Mouse (Mus musculus) kidney, embryonic 14.5 days (tissue): ENCODE results near the gene Pgpep1. TPM values are rescaled to one million over a fixed set of nuclear protein-coding genes. Genes with fewer than 3 reads are reported as not detected.
A peak's percentile ranks its signal among the peaks of the same experiment; 100 is the strongest.

Source experiments
- ATAC-seq: fragments of 200-750 bp; cut with Nextera tagmentation; 2 replicates; pipeline ENCODE4 v1.8.0; 2017; ENCODE audit warnings: moderate number of reproducible peaks, mild to moderate bottlenecking, moderate TSS enrichment, moderate library complexity; ENCODE audit not compliant: low FRiP score, low TSS enrichment
- H3K27ac ChIP-seq: fragments of 300-500 bp; sonication (generic); 2 replicates; pipeline ENCODE4 v1.5.1; 2014; ENCODE audit warnings: low read depth, mild to moderate bottlenecking, low read length, moderate library complexity, mixed read lengths
- H3K27me3 ChIP-seq: fragments of 300-500 bp; sonication (generic); 2 replicates; pipeline ENCODE4 v1.6.1; 2014; ENCODE audit warnings: mild to moderate bottlenecking, low read length; ENCODE audit not compliant: control insufficient read depth, insufficient read depth
- H3K36me3 ChIP-seq: fragments of 300-500 bp; sonication (generic); 2 replicates; pipeline ENCODE4 v1.6.1; 2014; ENCODE audit warnings: low read length, mixed read lengths; ENCODE audit not compliant: control insufficient read depth, insufficient read depth
- H3K4me1 ChIP-seq: fragments of 300-500 bp; sonication (generic); 2 replicates; pipeline ENCODE4 v1.6.1; 2014; ENCODE audit warnings: low read length, mixed read lengths; ENCODE audit not compliant: control insufficient read depth, insufficient read depth
- H3K4me2 ChIP-seq: fragments of 300-500 bp; sonication (generic); replicated peaks from 2 replicates; pipeline ENCODE4 v1.6.1; 2014; ENCODE audit warnings: low read depth, mild to moderate bottlenecking, low read length
- H3K4me3 ChIP-seq: fragments of 300-500 bp; sonication (generic); 2 replicates; pipeline ENCODE4 v1.5.1; 2014; ENCODE audit warnings: mild to moderate bottlenecking, low read length
- H3K9ac ChIP-seq: fragments of 300-500 bp; sonication (generic); 2 replicates; pipeline ENCODE4 v1.6.1; 2014; ENCODE audit warnings: low read depth, mild to moderate bottlenecking, low read length, moderate library complexity
- H3K9me3 ChIP-seq: fragments of 300-500 bp; sonication (generic); 2 replicates; pipeline ENCODE4 v1.6.1; 2016; ENCODE audit warnings: low read length; ENCODE audit not compliant: control insufficient read depth
- WGBS: fragments of 180-500 bp; shearing (Covaris S2); extraction: QIAGEN DNeasy Blood & Tissue Kit; methylation state at CpG from one replicate; pipeline ENCODE4 v1.1.7; 2014; 5-methylcytosine and 5-hydroxymethylcytosine counted together
- polyA plus RNA-seq: library from polyadenylated mRNA; unstranded; fragments of >200 nt; fragmentation: Nextera tagmentation; extraction: Ambion mirVana; gene quantifications from 2 replicates; pipeline ENCODE4 v1.2.1, GENCODE M21; 2014

The Pgpep1 gene
- polyA plus RNA-seq, 1 experiment from 2014 or later: 62.2 TPM

GRCm38 (mm10) chr8:70672325-70673078, 12.3 kb upstream of the Pgpep1 start:
- Histone ChIP-seq H3K9me3 (no peaks in the 10 kb centered on the region), H3K4me3 (peak overlapping the region; percentile 69), H3K27me3 (no peaks in the 10 kb centered on the region), H3K9ac (peak overlapping the region; percentile 61), H3K36me3 (peaks cover 10% of the 10 kb centered on the region), H3K4me1 (peaks cover 19% of the 10 kb centered on the region), H3K4me2 (peak overlapping the region; percentile 49), H3K27ac (peak overlapping the region; percentile 79)
- no peak for ATAC-seq
- WGBS: 39% methylated on average over 19 of the region's 19 CpGs

GRCm38 (mm10) chr8:70671615-70672324, 11.6 kb upstream of the Pgpep1 start:
- Histone ChIP-seq H3K36me3 (peaks cover 8% of the 10 kb centered on the region), H3K27me3 (no peaks in the 10 kb centered on the region), H3K4me2 (no peak overlapping the region), H3K4me1 (peaks cover 19% of the 10 kb centered on the region), H3K9ac (no peak overlapping the region), H3K9me3 (no peaks in the 10 kb centered on the region), H3K4me3 (no peak overlapping the region), H3K27ac (no peak overlapping the region; the same call in 1 of the 2 replicates)
- WGBS: 58% methylated on average over 10 of the region's 10 CpGs
- no peak for ATAC-seq

- WGBS: 75% methylated on average over 5 of the region's 5 CpGs
- Histone ChIP-seq H3K4me1 (no peaks in the 10 kb centered on the region), H3K27me3 (no peaks in the 10 kb centered on the region), H3K27ac (no peak overlapping the region), H3K9me3 (no peaks in the 10 kb centered on the region), H3K4me2 (no peak overlapping the region), H3K36me3 (no peaks in the 10 kb centered on the region), H3K4me3 (no peak overlapping the region), H3K9ac (no peak overlapping the region)
- ATAC-seq: no peak
Measured at GRCm38 (mm10) chr8:70667071-70667470, 6.9 kb upstream of the Pgpep1 start.

GRCm38 (mm10) chr8:70665599-70665998, 5.4 kb upstream of the Pgpep1 start:
- no peaks in the 10 kb centered on the region for H3K4me1 ChIP-seq
- H3K9ac ChIP-seq: no peak overlapping the region
- 0 out of 2 replicates have a peak, but pooled peaks have one; percentile 48 for ATAC-seq
- no peaks in the 10 kb centered on the region for H3K36me3 ChIP-seq
- H3K27ac ChIP-seq: no peak overlapping the region
- no peak overlapping the region for H3K4me2 ChIP-seq
- H3K27me3 ChIP-seq: no peaks in the 10 kb centered on the region
- no peaks in the 10 kb centered on the region for H3K9me3 ChIP-seq
- 63% methylated on average over 2 of the region's 2 CpGs for WGBS
- no peak overlapping the region for H3K4me3 ChIP-seq

- Histone ChIP-seq H3K4me1 (no peaks in the 10 kb centered on the region), H3K36me3 (no peaks in the 10 kb centered on the region), H3K27me3 (no peaks in the 10 kb centered on the region), H3K4me3 (no peak overlapping the region), H3K27ac (no peak overlapping the region), H3K9ac (no peak overlapping the region), H3K9me3 (no peaks in the 10 kb centered on the region), H3K4me2 (no peak overlapping the region)
- WGBS: 74% methylated on average over 3 of the region's 3 CpGs
- ATAC-seq: no peak
Measured at GRCm38 (mm10) chr8:70664631-70665030, 4.4 kb upstream of the Pgpep1 start.

- Histone ChIP-seq H3K27me3 (no peaks in the 10 kb centered on the region), H3K9me3 (no peaks in the 10 kb centered on the region), H3K9ac (no peak overlapping the region), H3K4me2 (no peak overlapping the region), H3K4me3 (no peak overlapping the region), H3K36me3 (no peaks in the 10 kb centered on the region), H3K4me1 (peaks cover under 1% of the 10 kb centered on the region), H3K27ac (no peak overlapping the region)
- no peak for ATAC-seq
- 62% methylated on average over 4 of the region's 4 CpGs for WGBS
Measured at GRCm38 (mm10) chr8:70663691-70664090, 3.5 kb upstream of the Pgpep1 start.

GRCm38 (mm10) chr8:70659604-70660272, 450 bp downstream of the Pgpep1 start:
- Histone ChIP-seq H3K27me3 (no peaks in the 10 kb centered on the region), H3K4me1 (peaks cover 8% of the 10 kb centered on the region), H3K4me3 (peak overlapping the region; percentile 81), H3K4me2 (peak overlapping the region; percentile 70), H3K27ac (peak overlapping the region; percentile 77), H3K36me3 (peaks cover 15% of the 10 kb centered on the region), H3K9ac (peak overlapping the region; percentile 82), H3K9me3 (no peaks in the 10 kb centered on the region)
- WGBS: under 1% methylated on average over 36 of the region's 44 CpGs
- peak; percentile 97 for ATAC-seq

- Histone ChIP-seq H3K4me2 (peak overlapping the region; percentile 70), H3K27me3 (no peaks in the 10 kb centered on the region), H3K27ac (peak overlapping the region; percentile 77), H3K9ac (peak overlapping the region; percentile 82), H3K9me3 (no peaks in the 10 kb centered on the region), H3K4me3 (peak overlapping the region; percentile 81), H3K36me3 (peaks cover 19% of the 10 kb centered on the region), H3K4me1 (peaks cover 8% of the 10 kb centered on the region)
- under 1% methylated on average over 31 of the region's 31 CpGs for WGBS
- peak; percentile 63 for ATAC-seq
Measured at GRCm38 (mm10) chr8:70658897-70659603, 1.1 kb downstream of the Pgpep1 start.
